Mouse (Mus musculus) lung, postnatal 14 days (tissue): Measurements from ENCODE around the gene E2f4.
A peak's percentile ranks its signal among the peaks of the same experiment; 100 is the strongest.

Experiments
- DNase-seq: peaks from one replicate; pipeline ENCODE4 v3.0.0; 2021

E2f4 gene

GRCm38 (mm10) chr8:105295256-105295655, 2.2 kb upstream of the E2f4 start:
- no peak for DNase-seq

GRCm38 (mm10) chr8:105295895-105296573, 1.4 kb upstream of the E2f4 start, which contains the start of gene Exoc3l:
Exoc3l (minus strand) TSS chr8:105296101.
- no peak for DNase-seq

GRCm38 (mm10) chr8:105298351-105299252, 1.1 kb downstream of the E2f4 start:
- DNase-seq: no peak

- DNase-seq: no peak
Observed at GRCm38 (mm10) chr8:105299962-105300361, 2.5 kb downstream of the E2f4 start.

GRCm38 (mm10) chr8:105303396-105303795, 5.9 kb downstream of the E2f4 start:
- no peak for DNase-seq

- DNase-seq: no peak
Observed at GRCm38 (mm10) chr8:105303874-105304273, 6.4 kb downstream of the E2f4 start.

- DNase-seq: no peak
Observed at GRCm38 (mm10) chr8:105304325-105305210, 7.1 kb downstream of the E2f4 start.

- peak; percentile 70 for DNase-seq
Observed at GRCm38 (mm10) chr8:105305211-105306145, 8.0 kb downstream of the E2f4 start, which contains the start of gene Elmo3. Elmo3 (plus strand) TSS chr8:105305601.

- DNase-seq: no peak
Observed at GRCm38 (mm10) chr8:105306146-105306691, 8.8 kb downstream of the E2f4 start.

GRCm38 (mm10) chr8:105307670-105308069, 10.2 kb downstream of the E2f4 start:
- no peak for DNase-seq

- no peak for DNase-seq
Observed at GRCm38 (mm10) chr8:105308428-105308827, 11.0 kb downstream of the E2f4 start.

GRCm38 (mm10) chr8:105309142-105309847, 11.8 kb downstream of the E2f4 start:
- no peak for DNase-seq

GRCm38 (mm10) chr8:105310118-105310517, 12.7 kb downstream of the E2f4 start:
- DNase-seq: no peak

- DNase-seq: no peak
Observed at GRCm38 (mm10) chr8:105311718-105312117, 14.3 kb downstream of the E2f4 start.

- no peak for DNase-seq
Observed at GRCm38 (mm10) chr8:105312891-105313481, 15.5 kb downstream of the E2f4 start.

GRCm38 (mm10) chr8:105313622-105314402, 16.3 kb downstream of the E2f4 start:
- no peak for DNase-seq

- no peak for DNase-seq
Observed at GRCm38 (mm10) chr8:105315073-105315769, 17.8 kb downstream of the E2f4 start.

- DNase-seq: peak; percentile 73
Observed at GRCm38 (mm10) chr8:105317941-105318340, 20.5 kb downstream of the E2f4 start.
